Mouse (Mus musculus) frontal cortex, adult 2 months (tissue): ENCODE data around the gene Ctnnbip1. TPM values are rescaled to one million over a fixed set of nuclear protein-coding genes. Genes with fewer than 3 reads are reported as not detected.

ENCODE experiments used
- DNase-seq, 2 experiments: peaks; one replicate each; pipeline ENCODE4 v3.0.0; 2022; ENCODE audit warnings: low spot score in 1 of 2; ENCODE audit errors: extremely low spot score in 1 of 2
- polyA plus RNA-seq: library from polyadenylated mRNA; depleted of rRNA; stranded (reverse); fragments of >200 nt; gene quantifications from 2 replicates; pipeline ENCODE4 v1.2.3, GENCODE M21; 2012

Gene Ctnnbip1
- polyA plus RNA-seq, 1 experiment = 44.8 TPM

DNA sequence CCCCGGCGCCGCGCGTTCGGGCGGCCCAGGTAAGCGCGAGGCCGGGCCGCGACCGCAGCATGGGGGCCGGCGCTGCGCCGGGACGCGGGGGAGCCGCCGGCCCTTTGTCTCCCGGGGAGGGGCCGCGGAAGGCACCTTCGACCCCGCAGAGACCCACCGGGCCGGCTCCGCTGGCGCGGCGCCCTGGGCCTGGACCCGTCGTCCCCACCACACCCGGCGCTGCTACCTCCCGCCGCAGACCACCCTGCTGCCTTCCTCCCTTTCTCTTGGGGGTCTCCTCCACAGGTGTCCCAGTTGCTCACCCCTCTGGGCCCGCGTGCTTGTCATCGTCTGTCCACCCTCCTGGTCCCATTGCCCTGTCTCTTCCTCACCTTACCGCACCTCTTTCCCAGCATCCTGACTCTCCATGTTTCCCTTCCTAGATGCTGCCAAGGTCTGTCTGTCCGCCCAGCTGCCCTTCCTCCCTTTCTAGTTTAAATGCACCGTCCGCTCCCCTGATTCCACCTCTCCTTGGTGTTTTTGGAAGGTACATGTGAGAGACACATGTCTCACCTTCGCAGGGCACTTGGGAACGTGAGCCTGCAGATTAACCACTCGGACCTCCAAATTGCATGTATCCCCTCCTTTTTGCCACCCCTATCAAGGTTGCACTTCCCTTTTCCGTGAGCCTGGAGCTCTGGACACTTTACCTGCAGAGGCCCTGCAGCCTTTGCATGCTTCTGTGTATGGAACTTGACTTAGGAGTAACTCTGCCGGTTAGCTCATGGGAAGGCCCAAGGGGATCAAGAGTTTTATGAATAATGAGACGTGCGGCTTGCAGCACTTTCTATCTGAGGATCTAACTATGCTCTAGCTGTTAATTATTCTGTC, 550 bp downstream of the Ctnnbip1 start:
- DNase-seq = no peak

DNA sequence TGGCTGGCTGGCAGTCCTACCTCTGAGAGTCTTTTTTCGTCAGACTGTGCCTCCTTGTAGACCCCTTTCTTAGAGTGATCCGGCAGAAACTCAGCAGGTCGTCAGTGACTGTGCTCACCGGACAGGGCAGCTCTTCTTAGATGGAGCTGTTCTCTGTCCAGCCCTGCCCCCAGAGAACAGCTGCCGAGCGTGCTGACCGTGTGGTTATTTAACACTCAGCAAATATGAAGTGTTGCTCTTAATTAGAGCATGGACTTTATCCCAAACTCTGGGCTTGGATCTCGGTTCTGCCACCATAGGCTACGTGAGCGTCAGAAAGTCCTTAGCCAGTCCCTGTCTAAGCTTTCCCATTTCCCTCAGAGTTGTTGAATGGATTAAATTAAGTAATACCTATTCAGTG, 3.2 kb downstream of the Ctnnbip1 start:
- no peak for DNase-seq

GRCm38 (mm10) chr4:149523961-149524360, 5.9 kb downstream of the Ctnnbip1 start:
- no peak for DNase-seq

- no peak for DNase-seq
Observed at GRCm38 (mm10) chr4:149525170-149525569, 7.1 kb downstream of the Ctnnbip1 start.

- no peak for DNase-seq
Observed at GRCm38 (mm10) chr4:149525811-149526210, 7.8 kb downstream of the Ctnnbip1 start.

DNA sequence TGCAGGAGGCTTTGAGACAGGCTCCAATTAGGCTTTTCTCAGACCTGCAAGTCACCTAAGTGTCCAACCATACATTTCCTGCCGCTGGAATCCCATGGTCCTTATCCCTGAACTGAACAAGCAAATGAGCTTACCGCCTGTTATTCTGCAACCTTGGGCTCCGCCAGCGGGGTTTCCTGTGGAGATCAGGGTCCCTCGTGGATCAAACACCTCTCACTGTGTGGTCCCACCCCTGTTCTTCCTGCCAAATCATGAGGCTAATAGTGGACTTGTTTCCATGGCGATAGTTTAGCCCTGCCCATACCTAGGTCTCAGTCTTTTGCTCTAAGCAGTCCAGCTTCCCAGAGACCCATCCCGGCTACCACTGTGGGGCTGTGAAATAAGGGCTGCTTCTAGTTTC, 8.3 kb downstream of the Ctnnbip1 start:
- DNase-seq = no peak

DNA sequence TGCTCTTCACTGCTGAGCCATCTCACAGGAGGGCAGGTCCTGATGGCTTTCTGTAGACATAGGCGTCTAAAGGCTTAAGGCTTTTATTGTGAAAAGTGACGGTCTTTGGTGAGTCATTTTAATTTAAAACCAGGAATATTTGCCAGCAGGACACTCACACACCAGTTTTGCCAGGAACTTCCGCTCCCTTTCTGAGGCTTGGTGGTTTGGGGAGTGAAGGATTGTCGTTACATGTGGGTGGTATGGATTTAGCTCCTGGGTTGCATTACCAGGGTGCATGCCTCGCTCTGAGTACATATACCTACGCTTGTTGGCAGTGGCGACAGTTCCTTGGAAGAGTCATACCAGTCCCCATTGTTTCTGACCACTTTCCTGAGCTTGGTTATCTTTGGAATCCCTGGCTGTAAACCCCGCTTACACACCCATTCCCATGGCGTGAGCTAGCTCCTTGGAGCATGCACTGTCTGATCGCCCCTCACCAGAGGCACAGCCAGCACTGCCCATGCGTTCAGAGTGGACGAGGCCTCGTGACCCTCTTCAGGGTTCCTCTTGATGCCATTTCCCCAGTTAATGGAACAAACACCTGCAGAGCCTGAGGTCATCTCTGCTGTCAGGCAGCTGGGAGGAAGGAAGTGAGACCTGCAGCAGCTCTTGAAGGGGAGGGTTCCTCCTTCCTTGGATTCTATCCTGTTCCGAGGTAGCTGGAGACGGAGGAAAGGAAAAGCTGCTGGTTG, 9.8 kb downstream of the Ctnnbip1 start:
- DNase-seq = no peak

- DNase-seq = no peak
Observed at GRCm38 (mm10) chr4:149529691-149530090, 11.7 kb downstream of the Ctnnbip1 start.

DNA sequence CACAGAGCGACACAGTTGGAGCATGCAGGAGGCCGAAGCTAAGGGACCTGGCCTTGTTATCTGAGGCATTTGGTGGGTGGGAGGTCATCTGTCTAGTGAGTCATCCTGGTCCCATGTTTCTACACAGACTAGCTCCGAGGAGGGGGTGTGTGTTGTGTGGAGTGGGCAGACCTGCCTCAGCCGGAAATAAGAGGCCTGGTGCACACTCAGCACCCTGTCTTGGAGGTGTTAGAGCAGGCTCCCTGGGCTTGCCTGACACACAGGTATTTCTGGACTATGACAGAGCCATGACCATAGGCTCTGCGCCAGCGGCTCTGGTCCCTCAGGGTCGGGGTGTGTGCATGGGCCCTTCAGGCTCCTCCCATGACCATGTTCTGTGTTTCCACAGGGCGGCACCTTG, 21.4 kb downstream of the Ctnnbip1 start:
- DNase-seq = no peak

GRCm38 (mm10) chr4:149541935-149542334, 23.9 kb downstream of the Ctnnbip1 start:
- DNase-seq = no peak

GRCm38 (mm10) chr4:149542431-149542830, 24.4 kb downstream of the Ctnnbip1 start:
- DNase-seq = no peak

DNA sequence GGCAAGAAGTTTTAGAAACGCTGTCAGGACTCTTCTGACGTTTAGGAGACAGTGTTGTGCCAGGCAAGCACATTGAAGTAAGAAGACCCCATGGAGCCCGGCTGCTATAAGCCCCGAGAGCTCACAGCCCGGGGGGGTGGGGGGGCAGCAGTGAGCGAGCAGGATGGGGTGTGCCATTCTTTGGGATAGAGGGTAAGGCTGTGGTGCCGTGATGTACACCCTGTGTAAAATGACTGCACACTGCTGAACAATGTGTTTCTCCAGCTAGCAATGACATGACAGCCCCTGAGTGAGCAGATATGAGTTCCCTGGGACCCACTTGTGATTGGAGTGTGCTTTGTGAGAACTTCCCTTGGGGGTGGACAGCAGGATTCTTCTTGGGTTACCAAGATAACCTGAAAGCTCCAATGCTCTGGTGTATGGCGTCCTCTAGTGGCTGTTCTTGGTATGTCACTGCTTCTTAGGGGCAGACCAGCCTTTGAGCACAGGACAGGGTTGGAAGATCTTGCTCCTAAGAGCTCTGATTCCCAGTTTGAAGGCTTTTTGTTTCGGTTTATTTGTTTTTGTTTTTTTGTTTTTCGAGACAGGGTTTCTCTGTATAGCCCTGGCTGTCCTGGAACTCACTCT, 25.0 kb downstream of the Ctnnbip1 start:
- DNase-seq = peak; percentile 59 to 97

GRCm38 (mm10) chr4:149544892-149545291, 26.9 kb downstream of the Ctnnbip1 start:
- DNase-seq = no peak

GRCm38 (mm10) chr4:149546797-149547444, 28.9 kb downstream of the Ctnnbip1 start:
- DNase-seq = no peak

DNA sequence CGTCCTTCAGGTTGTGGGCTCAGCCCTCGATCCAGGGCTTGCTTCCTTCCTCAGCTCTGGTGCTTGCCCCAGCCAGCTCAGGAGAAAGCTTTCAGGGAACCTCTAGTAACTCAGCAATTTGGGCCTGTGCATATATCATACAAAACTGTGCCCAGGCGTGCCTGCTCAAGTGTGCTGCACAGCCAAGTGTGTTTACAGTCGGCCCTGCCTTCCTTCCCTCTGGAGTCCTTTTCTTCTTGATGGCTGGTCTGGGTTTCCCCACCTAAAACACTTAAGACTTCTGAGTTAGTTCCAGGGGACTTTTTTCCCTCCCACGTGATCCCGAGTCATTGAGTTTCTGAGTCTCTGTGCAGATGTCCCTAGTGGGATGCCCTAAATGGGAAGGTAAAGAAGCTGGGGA, 29.5 kb downstream of the Ctnnbip1 start:
- DNase-seq = no peak

DNA sequence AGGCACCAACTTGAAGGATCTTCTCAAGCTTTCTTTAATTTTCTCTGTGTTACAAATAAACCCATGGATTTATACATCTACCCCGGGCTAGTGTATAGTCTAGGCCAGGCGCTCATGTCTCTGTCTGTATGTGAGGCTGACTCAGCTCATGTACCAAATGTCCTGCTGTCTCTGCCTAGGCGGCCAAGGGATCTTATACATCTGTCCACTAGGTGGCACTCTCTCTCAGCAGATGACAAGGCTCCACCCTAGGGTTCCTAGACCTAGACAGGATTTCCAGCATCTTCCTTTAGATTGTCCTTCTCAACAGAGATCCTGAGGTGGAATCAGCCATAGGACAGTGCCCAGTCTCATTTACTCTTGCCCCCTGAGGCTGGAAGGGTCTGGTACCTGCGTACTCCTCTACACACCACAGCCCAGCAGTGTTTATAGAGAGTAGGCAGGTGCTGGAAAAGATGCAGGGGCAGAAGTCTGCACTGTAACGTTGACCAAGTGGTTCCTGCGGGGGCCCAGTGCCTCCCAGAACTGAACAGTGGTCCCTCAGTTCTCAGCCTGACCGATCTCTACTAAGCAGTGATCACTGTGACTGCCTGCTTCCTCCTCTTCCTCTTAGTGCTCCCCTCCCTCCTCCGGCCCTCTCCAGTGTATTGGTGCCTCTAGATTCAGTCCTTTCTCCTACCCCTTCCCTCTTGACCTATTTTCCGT, 31.3 kb downstream of the Ctnnbip1 start:
- DNase-seq = peak; percentile 86 to 97

GRCm38 (mm10) chr4:149550866-149551265, 32.8 kb downstream of the Ctnnbip1 start:
- DNase-seq = no peak

DNA sequence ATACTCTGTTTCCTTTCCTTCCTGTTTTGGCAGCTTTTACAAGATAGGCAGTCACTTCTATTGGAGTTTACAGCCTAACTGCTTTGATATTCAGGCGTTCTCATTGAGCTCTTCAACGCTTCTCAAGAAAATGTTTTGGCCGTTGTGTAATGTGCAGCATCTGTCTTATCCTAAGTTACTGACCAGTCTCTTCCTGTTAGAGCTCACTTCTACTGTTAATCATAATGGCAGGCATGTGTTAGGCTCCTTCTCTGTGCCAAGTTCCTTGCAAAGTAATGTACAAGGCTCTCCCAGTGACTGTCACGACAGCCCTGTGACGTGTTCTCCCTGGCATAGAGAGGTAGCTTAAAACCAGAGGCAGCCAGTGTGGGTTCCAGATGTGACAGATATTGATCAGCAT, 33.7 kb downstream of the Ctnnbip1 start:
- DNase-seq = no peak

DNA sequence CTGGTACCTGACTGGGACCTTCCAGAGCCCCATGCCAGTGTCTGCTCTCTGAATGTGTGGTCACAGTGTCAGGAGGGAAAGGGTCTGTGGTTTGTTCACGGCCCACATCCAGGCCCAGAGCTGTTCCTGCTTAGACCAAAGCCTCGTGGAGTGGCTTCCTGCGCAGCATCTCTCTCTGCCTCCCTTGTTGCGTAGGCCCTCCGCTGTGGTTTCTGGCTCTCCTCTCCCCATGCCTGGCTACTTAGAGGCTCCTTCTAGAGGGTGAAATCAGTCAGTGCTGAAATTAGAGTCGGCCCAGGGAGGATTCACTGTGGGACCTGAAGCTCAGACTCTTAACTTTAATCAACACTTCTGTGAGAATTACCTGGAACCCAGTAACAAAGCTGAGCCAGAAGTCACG, 35.8 kb downstream of the Ctnnbip1 start:
- no peak for DNase-seq

GRCm38 (mm10) chr4:149556111-149556510, 38.1 kb downstream of the Ctnnbip1 start:
- peak; percentile 84 to 90 for DNase-seq
